Mouse (Mus musculus) c-Kit-positive CD71-negative TER-119-negative erythroid progenitor cells, embryonic 14.5 days (primary cell): ENCODE measurements around the gene Zic1.

Experiments
- DNase-seq: peaks from one replicate; pipeline ENCODE4 v3.0.0-alpha.2; 2013; ENCODE audit warnings: low read depth

Zic1 gene

DNA sequence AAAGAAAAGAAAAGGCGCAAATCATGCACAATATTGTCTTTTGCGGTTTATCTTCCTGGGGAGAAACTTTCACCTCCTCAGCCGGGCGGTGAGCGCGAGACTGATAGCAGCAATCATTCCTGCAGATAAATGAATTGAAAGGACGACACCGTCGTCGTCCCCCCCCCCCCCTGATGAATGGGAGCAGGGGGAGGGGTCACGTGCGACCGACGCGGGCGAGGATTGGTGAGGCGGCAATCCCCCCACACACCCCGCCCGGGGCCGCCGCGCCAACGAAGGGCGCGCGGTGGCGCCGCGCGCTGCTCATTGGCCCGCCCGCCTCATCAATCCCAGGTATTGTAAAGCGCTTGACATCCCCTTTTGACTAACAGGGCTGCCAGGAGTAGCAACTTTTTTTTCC lies at the start of gene Zic1:
Gene Zic1 (minus strand): TSS at position 147 of the 400 bp plus-strand sequence.
- DNase-seq: no peak

DNA sequence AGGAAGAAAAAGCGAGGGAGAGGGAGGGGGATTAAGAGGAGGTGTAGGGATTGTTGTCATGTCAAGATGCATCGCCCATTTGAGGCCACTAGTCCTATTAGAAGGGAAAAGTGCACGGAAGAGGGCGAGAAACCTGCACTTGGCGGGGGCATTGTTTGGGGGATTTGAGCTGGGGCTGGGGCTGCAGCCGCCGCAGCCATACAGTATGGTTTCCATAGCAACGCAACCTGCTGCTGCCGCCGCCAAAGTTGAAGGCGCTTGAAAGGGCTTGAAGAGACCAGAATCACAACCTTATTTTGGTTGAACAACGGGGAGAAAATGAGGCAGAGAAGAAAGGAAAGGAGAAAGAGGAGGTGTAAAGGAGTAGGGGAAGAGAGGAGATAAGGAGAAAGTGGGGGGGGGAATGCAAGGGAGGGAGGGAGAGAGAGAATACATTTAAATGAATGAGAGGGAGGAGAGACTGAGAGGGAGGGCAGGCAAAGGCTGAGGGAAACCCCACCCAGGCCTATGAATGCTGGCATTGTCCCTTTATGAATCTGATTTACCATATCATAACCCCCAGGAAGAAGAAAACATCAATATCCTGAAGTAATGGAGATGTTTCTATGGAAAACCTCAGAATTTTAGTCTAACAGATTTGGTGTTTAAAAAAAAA lies 48.5 kb upstream of the Zic1 start:
- no peak for DNase-seq

DNA sequence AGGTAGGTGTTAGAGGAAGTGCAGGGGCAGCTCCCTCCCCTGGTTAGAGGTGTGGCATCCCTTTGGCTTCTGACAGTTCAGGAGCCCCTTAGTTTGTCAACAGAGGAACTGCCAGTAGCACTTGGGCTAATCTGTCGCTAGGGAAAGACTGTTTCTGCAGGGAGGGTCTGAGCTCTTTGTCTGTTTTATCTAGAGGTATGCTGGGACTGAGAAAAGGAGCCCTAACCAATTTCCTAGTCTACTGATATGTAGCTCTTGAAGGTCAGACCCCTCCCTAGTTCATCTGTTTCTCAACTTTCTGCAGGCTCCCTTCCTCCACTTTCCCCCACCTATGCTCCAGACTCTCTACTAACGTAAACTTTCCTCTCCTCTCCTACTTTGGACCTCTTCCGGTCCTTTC lies 44.2 kb upstream of the Zic1 start:
- DNase-seq: no peak

DNA sequence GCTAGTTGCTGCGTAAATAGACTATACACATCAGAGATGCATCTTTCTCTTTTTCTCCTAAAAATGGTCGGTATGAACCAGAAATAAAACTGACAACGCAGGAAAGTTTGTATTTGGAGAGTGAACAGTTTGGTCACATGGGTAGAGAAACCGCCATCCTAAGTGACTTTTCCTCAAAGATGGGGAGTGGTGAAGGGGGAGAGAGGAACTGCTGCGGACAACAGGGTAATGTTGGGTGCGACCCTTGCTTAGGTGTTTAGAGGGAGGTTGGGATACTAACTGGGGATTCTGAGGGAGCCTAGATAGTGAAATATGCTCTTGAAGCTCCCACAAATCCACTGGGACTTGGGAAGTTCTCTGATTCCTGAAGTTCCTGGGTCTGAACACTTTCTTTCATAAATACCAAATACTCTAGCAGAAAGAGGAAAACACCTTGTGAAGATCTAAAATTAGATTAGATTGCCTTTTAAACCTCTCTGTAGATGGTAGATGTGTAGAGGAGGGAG lies 40.7 kb upstream of the Zic1 start:
- DNase-seq: no peak

DNA sequence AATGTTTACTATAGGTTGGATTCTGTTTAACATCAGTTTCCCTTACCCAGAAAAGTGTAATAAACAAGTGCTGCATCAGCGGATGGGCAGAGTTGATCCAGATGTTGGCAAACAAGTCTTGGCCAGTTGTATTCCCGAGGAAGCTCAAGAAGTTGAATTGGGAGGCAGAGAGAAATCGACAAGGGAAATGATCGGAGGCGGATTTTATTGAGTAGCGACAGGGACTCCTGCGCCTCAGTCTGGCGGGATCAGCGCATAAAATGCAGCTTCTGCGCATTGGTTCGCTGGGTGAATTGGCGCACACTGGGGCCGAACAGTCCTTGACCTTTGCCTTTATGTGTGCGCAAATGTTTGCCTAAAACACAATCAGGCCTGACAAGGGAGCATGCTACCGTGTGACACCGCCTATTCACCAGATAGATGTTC lies 40.2 kb upstream of the Zic1 start:
- DNase-seq: no peak

DNA sequence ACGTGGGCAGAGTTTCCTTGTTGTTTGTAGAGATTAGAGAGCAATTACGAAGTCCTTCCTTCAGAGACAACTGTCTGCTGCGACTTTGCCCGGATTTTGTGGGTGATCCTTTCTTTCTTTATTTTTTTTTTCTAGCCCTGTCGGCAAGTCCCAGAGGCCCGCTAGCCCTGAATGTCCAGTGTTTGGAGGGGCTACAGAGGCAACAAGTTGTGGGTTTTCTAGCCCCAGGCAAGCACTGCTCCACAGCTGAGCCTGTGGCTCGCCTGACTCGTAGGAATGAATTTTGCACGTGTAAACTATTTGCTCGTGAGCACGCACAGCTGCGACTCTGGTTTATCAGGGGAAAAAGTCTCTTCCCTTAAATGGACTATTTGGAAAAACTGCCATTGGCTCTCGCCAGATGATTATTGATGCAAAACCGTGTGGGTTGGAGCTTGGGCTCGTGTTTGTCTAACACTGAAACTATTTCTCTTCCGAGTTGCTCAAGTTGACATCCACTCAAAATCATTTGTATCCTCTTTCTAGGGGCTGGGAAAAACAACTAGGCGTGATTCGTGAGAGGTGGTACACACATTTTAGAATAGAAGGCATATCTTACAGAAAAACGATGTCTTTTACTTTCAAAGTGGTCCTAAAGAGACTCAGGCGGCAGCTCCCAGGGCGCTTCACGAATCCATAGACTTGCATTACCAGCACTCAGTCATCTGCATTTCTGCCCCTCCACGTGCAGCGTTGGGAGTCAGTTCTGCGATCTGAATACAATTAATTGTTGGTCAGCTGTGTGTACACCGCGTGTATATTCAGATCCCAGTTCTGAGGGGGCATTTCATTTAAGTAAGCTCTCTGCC lies 39.5 kb upstream of the Zic1 start:
- no peak for DNase-seq

DNA sequence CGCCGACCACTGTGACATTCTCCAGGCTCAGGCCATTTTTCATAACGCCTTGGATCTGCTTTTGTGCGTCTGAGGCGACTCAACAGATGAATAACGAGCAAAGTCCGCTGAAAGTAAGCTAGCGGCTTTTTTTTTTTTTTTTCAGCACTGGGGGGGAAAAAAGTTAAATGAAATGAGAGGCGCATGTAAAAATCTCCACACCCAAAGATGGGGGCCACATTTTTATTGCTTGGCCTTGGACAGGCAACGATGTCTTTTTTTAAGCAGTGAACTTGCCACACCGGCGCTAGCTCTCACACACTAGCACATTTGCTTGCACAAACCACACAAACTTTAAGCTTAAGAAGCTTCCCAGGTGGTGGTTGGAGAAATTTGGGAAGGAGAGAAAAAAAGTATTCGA lies 38.6 kb upstream of the Zic1 start:
- no peak for DNase-seq

DNA sequence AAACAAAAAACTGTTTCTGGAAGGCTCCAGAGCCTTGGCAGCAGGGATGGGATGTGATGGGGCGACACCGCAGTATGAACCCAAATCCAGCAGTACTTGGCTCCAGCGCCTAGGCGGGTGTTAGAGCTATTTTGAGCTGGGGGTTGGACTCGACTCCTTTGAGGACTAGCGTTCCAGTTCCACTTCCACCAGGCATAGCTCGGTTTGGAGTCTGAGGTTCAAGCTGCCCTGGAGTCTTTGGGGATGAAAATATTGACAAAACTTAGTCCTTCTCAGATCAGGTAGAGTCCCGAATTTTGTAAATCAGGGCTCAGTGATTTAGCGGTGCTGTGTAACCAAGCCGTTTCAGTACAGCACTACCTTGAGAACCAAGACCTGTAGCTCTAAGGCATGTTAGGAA lies 35.9 kb upstream of the Zic1 start:
- DNase-seq: no peak

DNA sequence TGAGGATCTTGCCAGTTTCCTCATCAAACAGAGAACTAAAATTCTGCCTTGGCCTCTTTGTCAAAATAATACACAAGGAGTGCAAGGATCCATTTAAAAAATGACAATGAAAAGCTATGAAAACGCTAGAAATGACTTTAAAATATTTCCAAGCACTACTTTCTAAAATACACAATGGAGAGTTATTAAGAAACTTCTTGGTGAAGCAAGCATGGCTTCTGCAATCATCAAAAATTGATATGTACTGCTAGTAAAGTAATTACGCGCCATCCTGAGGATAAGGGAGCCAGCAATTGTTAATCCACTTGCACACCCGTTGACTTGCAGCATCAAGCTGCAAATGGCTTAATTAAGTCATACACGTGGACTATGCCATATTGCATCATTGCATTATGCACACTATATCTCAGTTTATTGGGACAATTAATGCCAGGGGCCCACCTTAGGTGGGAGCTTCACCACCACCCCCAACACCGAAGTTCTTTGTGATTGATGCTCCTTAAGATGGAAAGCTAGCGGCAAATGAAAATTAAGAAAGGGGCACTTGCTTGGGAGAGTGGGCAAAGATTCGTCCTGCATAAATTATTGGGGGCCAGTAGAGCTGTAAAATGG lies 35.0 kb upstream of the Zic1 start:
- DNase-seq: no peak

DNA sequence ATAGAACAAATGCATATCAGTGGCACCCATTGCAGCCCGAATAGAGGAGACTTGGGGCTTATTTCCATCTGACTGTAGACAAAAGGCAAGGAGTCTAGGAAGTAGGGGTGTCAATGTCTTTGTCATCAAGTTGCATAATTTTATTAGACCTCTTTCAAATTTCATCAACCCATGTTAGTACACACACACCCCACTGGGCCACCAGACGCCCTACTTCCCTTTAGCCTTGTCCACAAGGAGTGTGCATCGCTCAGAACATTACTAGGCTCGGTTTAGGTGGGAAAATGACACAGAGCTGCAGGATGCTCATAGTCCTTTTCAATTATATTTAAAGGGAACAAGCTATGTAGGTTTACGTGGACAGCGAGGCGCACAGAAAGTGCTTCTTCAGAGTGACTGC lies 34.4 kb upstream of the Zic1 start:
- no peak for DNase-seq

DNA sequence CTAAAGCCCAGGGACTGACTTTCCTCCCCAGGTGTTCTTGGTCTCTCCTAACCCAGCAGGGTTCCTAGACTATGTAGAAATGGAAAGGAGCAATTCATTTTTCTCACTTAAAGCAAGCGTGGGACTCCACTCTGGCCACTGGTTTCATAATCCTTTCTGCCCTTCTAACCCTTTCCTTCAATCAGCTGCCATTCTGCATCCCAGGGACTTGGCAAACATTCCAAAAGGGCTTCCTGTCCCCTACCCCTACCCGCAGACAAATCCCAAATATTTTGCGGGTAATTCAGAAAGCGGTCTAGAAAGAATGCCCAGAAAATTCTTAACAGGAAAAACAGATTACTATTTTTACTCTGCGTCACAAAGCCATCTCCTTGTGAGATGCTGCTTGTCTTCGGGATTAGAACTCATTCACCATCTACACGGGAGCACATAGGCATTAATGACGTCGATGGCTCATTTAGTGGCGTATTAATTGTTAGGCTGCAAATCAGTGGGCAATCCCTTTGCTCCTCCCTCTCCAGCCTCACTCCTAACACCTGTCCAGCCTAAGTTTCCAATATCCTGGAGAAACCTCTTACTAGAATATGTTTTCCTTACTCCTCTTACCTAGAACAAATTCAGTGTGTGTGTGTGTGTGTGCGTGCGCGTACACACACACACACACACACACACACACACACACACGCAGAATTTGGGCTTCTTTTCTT lies 29.6 kb upstream of the Zic1 start:
- no peak for DNase-seq

DNA sequence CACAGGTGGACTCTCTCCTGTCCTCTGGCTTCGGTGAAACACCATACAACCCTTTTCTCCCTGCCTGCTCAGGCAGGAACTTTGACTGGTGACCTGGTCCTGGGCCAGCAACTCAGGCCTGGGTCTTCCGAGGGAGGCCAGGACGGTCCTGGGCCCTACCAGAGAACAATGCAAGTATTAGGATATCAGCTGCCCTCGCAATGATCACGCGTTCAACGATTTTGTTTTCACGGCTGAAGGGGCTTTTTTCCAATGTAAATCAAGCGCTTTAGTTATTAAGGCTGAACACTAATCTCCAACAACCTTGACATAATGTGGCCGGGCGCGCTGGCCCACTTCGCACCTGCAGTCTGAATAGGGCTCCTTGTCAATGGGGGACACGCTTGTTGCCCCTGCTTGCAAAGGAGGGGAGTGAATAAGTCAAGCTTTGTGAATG lies 28.6 kb upstream of the Zic1 start:
- no peak for DNase-seq

DNA sequence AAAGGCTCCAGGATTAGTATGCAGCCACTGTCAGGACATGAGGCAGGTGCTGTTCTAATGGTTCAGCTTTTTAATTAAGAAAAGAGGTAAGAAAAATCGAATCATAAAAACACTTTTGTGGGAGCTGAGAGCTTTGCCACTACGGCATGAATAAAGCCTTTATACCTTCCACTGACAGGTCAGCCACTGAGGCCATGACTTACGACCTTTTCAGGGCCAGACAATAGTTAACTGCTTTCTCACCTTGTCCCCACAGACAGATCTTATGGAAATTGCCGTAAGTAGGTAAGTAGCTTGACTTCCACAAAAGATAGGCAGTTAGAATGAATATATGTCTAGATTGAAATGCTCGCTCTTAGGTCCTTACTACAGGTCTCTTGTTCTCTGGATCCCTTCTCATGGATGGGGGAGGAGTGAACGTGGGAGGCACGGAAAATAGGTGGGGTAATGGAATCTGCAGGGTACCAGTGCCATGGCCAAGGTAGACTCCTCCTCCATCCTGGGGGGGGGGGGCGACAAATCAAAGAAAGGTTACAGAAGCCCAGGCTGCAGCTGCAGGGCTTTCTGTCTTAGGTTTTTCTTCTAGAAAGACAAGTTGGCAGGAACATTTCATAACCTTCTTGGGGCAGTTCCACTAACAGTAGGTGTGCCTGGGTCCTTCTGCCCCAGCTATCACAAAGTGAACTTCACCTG lies 27.9 kb upstream of the Zic1 start:
- no peak for DNase-seq

DNA sequence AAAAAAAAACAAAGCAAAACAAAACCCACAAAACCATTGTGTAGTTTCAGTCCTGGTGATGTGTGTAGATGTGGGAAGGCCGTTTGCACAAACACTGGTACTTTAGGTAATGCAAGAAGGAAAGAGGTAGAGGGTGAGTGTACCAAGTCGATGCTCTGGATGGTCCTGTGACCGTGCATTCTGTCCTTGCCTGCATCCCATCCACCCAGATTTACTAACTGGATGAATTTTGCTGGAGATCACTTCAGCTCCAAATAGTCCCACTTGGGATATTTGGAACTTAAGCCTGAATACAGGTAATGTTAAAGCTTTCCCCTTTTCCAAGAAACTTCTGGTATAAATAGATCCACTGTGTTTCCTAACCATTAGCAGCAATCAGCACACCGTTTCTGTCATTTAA lies 22.6 kb upstream of the Zic1 start:
- DNase-seq: no peak

DNA sequence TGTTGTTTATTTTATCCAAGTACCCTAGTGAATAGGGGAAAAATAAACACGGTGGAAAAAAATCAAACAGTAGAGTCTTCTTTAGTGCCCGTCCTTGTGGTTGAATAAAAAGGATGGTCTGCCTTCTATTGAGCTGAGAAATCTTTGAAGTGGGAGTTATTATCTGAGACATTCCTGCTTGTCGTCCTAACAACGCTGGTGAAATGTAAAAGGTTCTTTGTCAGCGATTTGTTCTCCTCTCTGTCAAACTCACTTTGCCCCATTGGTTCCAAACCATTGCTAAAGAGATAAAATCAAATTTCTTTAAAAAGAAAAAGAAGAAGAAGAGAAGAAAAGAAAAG lies 22.1 kb upstream of the Zic1 start:
- DNase-seq: no peak

DNA sequence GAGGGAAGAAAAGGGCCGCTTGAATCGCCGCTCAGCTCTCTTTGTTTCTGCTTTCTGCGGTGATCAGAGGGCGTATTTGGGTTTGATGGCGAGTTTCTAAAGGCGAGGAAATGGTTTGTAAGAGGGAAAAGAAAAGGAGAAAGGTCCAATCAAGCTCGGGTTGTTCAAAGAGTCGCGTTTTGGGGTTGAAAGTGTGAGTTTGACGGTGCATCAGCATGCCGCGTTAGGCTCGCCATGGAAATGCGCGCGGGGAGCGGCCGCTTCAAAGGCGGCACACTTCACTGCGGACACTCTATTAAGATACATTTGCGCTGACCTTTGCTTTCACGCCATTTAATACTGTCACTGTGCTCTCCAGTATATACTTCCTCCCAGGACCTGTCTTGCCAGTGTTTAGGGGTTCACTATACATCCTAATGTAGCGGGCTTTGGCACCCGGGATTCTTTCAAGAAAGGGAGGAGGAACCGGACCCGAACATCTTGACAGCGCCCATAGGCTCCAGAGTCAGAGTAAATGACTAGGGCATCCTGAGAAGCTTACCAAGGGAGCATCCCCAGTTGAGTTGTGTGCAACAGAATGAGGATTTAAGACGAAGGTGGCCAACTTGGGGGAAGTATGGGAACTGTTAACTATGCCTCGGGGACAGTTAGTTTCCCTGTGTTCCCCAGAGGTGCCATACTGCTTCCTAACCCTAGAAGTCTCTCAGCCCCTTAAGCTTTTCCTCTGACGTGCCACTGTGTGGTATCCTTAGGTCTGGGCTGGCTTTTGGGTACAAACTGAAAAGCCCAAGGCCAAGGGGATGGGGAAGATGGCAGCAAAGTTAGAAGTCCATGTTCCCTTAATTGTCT lies 21.5 kb upstream of the Zic1 start:
- no peak for DNase-seq

DNA sequence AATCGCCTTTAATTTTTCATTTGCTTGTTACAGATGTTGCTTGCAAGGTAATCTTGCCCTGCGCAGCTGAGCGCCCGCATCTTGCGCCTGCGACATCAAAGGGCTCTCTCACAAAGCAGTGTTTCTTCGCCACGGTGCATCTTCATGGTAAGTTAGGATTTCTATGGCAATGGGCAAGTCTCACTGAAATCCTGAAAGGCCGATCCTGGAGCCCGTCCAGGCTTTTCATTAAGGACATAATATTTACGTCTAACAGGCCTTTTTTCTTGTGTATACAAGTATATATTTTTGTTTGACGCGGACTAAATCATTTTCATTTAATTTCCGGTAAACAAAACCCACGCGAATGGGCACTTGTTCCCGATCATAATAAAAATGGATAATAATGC lies 20.9 kb upstream of the Zic1 start:
- DNase-seq: no peak

DNA sequence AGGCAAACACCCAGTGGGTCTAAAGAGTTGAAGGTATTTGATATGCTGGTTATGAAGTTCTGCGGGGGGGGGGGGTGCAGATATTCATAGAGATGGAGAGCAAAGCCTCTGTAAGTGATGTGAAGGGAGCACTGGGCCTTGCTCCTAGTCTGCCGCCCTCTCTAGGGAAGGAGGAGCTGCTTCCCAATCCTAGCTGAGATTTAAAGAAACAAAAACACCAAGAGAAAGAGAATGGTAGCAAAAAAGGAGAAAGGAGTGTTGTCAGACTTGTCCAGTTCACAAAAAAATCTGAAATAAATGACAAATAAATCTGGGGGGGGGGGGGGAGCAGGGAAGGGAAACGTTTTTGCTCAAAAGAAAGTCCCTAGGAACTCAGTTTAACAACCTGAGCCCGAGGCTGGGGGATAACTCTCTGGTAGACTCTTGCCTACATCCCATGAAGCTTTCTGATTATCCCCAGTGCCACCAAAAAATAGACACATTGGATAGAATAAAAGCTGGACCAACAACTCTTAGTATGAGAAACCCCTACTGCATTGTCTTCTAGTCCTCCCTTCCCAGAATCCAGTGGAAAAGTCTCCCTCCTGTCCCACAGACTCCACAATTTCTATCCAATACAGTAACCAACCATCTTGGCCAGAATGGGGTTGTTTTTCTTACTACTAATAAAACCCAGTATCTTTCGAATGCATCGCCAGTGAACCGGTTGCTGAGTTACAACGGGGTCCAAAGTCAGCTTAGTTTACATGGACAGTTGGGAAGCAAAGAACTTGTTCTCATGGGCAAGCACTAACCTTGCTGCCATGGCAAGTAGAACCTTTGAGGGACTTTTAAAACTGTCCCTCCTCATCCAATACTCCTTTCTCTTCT lies 20.2 kb upstream of the Zic1 start:
- DNase-seq: no peak

DNA sequence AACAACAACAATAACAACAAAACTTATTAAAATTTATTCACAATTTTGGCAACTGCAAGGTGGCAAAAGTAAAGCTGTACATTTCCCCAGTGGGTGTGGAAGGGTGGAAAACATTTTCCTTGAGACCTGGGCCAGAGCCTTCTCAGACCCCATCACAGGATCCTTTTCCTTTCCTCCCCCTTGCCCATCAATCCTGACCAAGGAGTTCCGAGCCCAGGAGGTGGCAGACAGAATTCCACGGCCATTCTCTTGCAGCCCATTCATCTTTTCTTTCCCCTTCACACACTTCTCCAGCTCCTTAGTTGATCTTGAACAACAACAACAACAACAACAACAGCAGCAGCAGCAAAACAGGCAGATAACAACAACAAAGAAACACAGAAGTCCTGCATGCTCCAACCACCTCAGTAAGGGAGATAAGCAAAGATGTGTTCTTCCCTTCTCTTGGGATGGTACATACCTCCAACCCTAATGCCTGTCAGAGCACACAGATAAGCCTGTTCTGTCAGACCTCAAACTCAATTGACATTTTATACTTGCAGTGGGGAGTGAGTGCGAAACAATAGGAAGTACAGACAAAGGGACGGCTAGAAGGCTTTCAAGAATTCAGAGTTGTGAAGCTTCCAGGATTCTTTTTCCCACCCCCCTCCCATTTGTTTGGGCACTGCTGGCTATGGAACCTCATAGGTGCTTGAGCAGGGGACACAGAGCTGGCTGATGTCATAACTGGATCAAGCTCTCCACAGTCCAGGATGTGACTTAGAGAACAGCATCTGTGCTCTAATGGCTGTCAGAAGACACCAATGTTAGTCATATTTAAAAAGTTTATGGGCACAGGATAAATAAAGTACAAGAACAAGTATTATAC lies 19.3 kb upstream of the Zic1 start:
- no peak for DNase-seq
